In the genomic region with DNA sequence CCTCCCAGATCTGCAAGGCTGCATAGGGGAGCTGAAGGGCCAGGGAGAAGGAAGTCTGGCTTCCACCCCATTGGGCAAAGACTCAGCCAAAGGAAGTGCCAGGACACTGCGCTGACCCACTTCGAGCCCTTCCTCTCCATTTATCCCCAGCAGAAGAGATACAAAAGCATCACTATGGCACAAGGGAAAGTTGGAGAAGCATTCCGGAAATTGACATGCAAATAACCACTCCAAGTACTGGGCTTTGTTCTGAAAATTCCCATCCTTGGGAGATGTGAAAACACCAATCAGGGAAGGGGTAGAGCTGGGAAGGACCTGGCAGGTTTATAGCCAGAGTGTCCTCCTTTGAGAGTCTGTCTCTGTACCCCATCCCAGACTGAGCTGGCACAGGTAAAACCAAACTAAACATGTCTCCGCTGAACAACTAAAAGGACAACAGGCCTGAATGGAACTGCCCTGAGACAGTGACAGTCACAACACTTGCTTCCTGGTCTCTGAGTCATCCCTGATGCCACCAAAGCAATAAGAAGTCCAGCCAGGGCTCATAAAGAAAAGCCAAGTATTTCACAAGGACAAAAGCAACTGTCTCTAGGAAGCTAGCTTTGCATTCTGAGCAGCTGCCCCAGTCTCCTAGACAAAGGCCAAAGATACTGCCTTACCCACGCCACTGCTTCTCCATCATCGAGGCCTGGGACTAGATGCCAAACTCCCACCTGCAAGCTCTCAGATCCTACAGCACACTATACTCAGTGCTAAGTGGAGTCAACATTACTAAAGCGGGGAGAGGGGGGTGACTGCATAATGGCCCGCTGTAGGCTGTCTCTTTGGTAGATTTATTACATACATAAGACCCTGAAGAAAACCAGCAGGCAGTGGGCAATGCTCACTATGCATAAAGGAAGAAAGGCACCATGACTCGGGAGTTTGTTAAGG, we compare ENCODE assay signal across 8 mouse cellular contexts.
DNase-seq lines count a peak whose midpoint lies in the region.
"Had no signal": no experiment of that assay in that cellular context is flagged by ENCODE, and none has a peak within 500 bp of the region (broad histone marks: within the 10 kb centered on the region; RNA-seq: fewer than 3 reads in every experiment).

No protein-coding gene starts in this region.

- intact Hi-C loops in left cerebral cortex, postnatal 14 days (cut with DNase I), result no loop called here

- no peaks in the 10 kb centered on the region for H3K27me3 ChIP-seq in hindbrain, embryonic 10.5 days (ENCODE audit: insufficient read depth, poor library complexity, severe bottlenecking)

- H3K36me3 ChIP-seq in hindbrain, embryonic 10.5 days, result no peaks in the 10 kb centered on the region
- H3K36me3 ChIP-seq: G1E had no signal

- WGBS in hindbrain, embryonic 10.5 days, result 71% methylated on average over 9 of the region's 9 CpGs

- no peak overlapping the region for H3K4me3 ChIP-seq in hindbrain, embryonic 10.5 days

- no peaks in the 10 kb centered on the region for H3K9me3 ChIP-seq in hindbrain, embryonic 10.5 days

- DNase-seq in 416B (ENCODE audit: low read depth) (peak; percentile 7), ZHBTc4 (ENCODE audit: low read depth, low spot score) (peak; percentile 75)
- no peak for DNase-seq in hindbrain, embryonic 10.5 days (ENCODE audit: low spot score)
- peak; percentile 45 to 50 for DNase-seq in left cerebral cortex, postnatal 14 days (ENCODE audit: low spot score in 2 of 2)
- DNase-seq in kidney, adult 18-20 months, result no peak
- no peak for DNase-seq in yolk sac, embryonic 10.5 days (ENCODE audit: low spot score)
- DNase-seq in ovary, adult 18-20 months (ENCODE audit: low spot score), result no peak

- peak overlapping the region; percentile 35 for H3K27ac ChIP-seq in hindbrain, embryonic 10.5 days

- H3K4me1 ChIP-seq in hindbrain, embryonic 10.5 days (replicated peaks), result peaks cover 28% of the 10 kb centered on the region

Comparison
In these comparisons a context has a peak if more than half of its experiments do, and no peak if none do; other contexts are left out.
1. DNase-seq: peak in 416B (single experiment), ZHBTc4 (single experiment) and left cerebral cortex, postnatal 14 days (2 of 2); none in hindbrain, embryonic 10.5 days (single experiment), kidney, adult 18-20 months (single experiment), yolk sac, embryonic 10.5 days (single experiment) and ovary, adult 18-20 months (single experiment).